Mouse (Mus musculus) liver, postnatal 0 days (tissue): ENCODE results near the gene Phlda1. TPM values are rescaled to one million over a fixed set of nuclear protein-coding genes. Genes with fewer than 3 reads are reported as not detected.
A peak's percentile ranks its signal among the peaks of the same experiment; 100 is the strongest.
"Not testable (repeated sequence)": the region's sequence is repeated elsewhere in the genome, so short reads cannot be mapped to it uniquely, and the experiment has no call there.

Source experiments
- ATAC-seq: fragments of 200-750 bp; cut with Nextera tagmentation; 2 replicates; pipeline ENCODE4 v1.8.0; 2017; ENCODE audit warnings: mild to moderate bottlenecking, moderate library complexity
- DNase-seq: peaks from one replicate; pipeline ENCODE4 v3.0.0-alpha.2; 2016
- H3K27ac ChIP-seq: fragments of 300-500 bp; sonication (generic); 2 replicates; pipeline ENCODE4 v1.5.1; 2014; ENCODE audit warnings: antibody characterized with exemption, moderate library complexity, mild to moderate bottlenecking, low read depth
- H3K27me3 ChIP-seq: fragments of 300-500 bp; sonication (generic); 2 replicates; pipeline ENCODE4 v1.6.1; 2014; ENCODE audit warnings: low read length, control low read depth, mixed read lengths; ENCODE audit not compliant: insufficient read depth
- H3K36me3 ChIP-seq: fragments of 300-500 bp; sonication (generic); replicated peaks from 2 replicates; pipeline ENCODE4 v1.6.1; 2014; ENCODE audit warnings: mild to moderate bottlenecking, control low read depth, low read length, moderate library complexity, mixed read lengths; ENCODE audit not compliant: insufficient read depth
- H3K4me1 ChIP-seq: fragments of 300-500 bp; sonication (generic); 2 replicates; pipeline ENCODE4 v1.6.1; 2014; ENCODE audit warnings: antibody characterized with exemption, mild to moderate bottlenecking, control low read depth; ENCODE audit not compliant: insufficient read depth
- H3K4me2 ChIP-seq: fragments of 300-500 bp; sonication (generic); 2 replicates; pipeline ENCODE4 v1.6.1; 2014; ENCODE audit warnings: low read depth, mild to moderate bottlenecking, low read length, moderate library complexity, mixed read lengths
- H3K4me3 ChIP-seq: fragments of 300-500 bp; sonication (generic); 2 replicates; pipeline ENCODE4 v1.5.1; 2014; ENCODE audit warnings: low read depth, low read length
- H3K9ac ChIP-seq: fragments of 300-500 bp; sonication (generic); replicated peaks from 2 replicates; pipeline ENCODE4 v1.6.1; 2014; ENCODE audit warnings: mild to moderate bottlenecking, moderate library complexity
- H3K9me3 ChIP-seq: fragments of 300-500 bp; sonication (generic); 2 replicates; pipeline ENCODE4 v1.6.1; 2016; ENCODE audit warnings: mild to moderate bottlenecking, control low read depth, low read length, mixed read lengths
- CTCF ChIP-seq: sonication (generic); IDR thresholded peaks from 2 replicates; pipeline ENCODE4 v1.5.1; 2016; ENCODE audit warnings: antibody characterized with exemption, low read depth
- EP300 ChIP-seq: IDR thresholded peaks from 2 replicates; pipeline ENCODE4 v1.6.1; 2016; ENCODE audit warnings: antibody characterized with exemption, low read depth, mild to moderate bottlenecking
- WGBS: fragments of 180-500 bp; shearing (Covaris S2); extraction: QIAGEN DNeasy Blood & Tissue Kit; methylation state at CpG from one replicate; pipeline ENCODE4 v1.1.7; 2014; ENCODE audit not compliant: insufficient replicate concordance; 5-methylcytosine and 5-hydroxymethylcytosine counted together
- polyA plus RNA-seq: library from polyadenylated mRNA; unstranded; fragments of >200 nt; fragmentation: Nextera tagmentation; extraction: Ambion mirVana; gene quantifications from 2 replicates; pipeline ENCODE4 v1.2.1, GENCODE M21; 2015

Gene Phlda1
- polyA plus RNA-seq, 1 experiment from 2014 or later, result 29.6 TPM

DNA sequence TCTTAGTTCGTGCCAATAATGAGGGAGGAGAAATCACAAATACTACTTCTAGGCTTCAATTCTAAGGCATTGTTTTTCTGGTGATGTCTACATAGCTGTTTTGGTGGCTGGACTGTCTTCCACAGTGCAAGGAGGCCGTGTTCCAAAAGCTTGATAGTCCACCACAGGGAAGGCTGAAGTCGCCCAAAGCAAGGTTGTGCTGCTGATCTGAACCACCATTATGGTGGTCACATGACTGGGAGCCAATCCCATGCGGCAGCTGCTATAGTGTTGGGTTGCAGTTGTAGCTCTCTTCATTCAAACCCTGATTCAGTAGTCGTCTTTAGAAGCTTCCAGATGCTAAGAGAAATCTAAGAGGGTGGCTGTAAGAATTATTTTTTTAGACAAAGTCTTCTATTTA, 26.5 kb upstream of the Phlda1 start:
- H3K36me3 ChIP-seq, result peaks cover 12% of the 10 kb centered on the region
- H3K4me3 ChIP-seq, result no peak overlapping the region
- no peaks in the 10 kb centered on the region for H3K27me3 ChIP-seq
- ATAC-seq (no peak), DNase-seq (no peak)
- no peak overlapping the region for H3K9ac ChIP-seq
- H3K27ac ChIP-seq, result no peak overlapping the region
- no peak for TF ChIP-seq CTCF
- no peak for TF ChIP-seq EP300
- H3K9me3 ChIP-seq, result no peaks in the 10 kb centered on the region
- 85% methylated on average over 5 of the region's 5 CpGs for WGBS
- H3K4me1 ChIP-seq, result peaks cover 23% of the 10 kb centered on the region
- H3K4me2 ChIP-seq, result no peak overlapping the region

DNA sequence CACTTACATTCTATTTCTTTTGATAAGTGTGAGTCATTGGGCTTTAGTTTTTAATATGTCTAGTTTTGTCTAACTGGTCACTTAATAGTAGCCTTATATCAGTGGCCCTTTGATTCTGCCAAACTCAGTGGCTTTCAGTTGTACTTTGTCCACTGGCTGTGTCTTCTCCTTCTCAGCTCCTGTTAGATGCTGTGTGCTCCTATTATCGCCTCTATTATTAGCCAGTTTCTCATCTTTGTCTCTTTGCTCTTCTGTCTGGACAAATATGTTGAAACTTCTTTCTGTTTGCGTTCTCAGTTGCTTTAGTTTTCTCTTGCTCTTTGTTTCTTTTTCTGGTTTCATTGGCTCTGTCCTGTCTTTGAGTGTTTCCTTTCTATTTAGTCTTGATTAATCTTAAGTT, 23.4 kb upstream of the Phlda1 start:
- H3K4me2 ChIP-seq, result no peak overlapping the region
- DNase-seq (no peak), ATAC-seq (peak; percentile 57)
- H3K9me3 ChIP-seq, result no peaks in the 10 kb centered on the region
- no peak overlapping the region for H3K9ac ChIP-seq
- H3K27me3 ChIP-seq, result no peaks in the 10 kb centered on the region
- peaks cover 12% of the 10 kb centered on the region for H3K4me1 ChIP-seq
- 68% methylated on average over 2 of the region's 2 CpGs for WGBS
- no peak for TF ChIP-seq CTCF
- no peak for TF ChIP-seq EP300
- H3K36me3 ChIP-seq, result peaks cover 37% of the 10 kb centered on the region
- H3K4me3 ChIP-seq, result no peak overlapping the region
- peak overlapping the region; percentile 30; the same call in 1 of the 2 replicates for H3K27ac ChIP-seq

DNA sequence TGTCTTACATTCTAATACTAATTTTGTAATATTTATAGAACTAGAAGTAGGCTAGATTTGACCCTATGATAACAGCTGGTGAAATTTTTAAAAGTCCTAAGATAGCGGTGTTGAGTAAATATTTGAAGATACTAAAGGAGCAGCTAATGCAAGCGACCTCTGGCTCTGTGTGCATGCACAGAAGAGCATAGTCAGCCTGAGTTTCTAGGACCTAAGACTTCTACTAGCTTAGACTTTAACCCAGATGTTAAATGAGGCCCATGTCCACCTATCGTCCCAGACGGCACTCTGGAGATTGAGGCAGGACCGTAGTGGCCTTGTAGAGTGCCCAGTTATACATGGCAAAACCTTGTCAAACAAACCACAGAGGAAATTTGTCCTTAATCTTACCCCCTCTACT, 22.0 kb upstream of the Phlda1 start:
- Histone ChIP-seq H3K9me3 (no peaks in the 10 kb centered on the region), H3K36me3 (peaks cover 47% of the 10 kb centered on the region), H3K27ac (no peak overlapping the region), H3K4me2 (no peak overlapping the region), H3K9ac (no peak overlapping the region), H3K27me3 (no peaks in the 10 kb centered on the region), H3K4me1 (peaks cover 10% of the 10 kb centered on the region), H3K4me3 (no peak overlapping the region)
- TF ChIP-seq CTCF (no peak), EP300 (no peak)
- WGBS, result 58% methylated on average over 5 of the region's 5 CpGs
- DNase-seq (no peak), ATAC-seq (peak; percentile 13; the same call in 1 of the 2 replicates)

DNA sequence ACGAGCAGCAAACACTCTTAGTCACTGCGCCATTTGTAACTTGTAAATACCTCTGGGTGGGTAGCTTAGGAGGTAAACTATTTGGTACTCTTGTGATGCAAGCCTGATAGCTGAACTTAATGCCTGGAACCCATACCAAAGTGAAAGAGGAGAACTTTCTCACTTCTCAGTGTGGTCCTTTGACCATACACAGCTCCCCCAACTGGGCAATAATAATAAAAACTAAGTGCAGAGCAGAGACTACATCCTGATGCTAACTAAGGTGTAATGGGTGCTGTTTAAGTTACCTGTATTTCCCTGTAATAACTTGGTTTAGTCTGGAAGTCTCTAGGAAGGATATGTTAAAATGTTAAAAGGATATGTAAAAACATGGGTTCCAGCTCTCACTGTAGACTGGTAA, 17.3 kb upstream of the Phlda1 start:
- Histone ChIP-seq H3K9ac (no peak overlapping the region), H3K4me3 (no peak overlapping the region), H3K9me3 (no peaks in the 10 kb centered on the region), H3K4me1 (peaks cover 6% of the 10 kb centered on the region; the same call in 1 of the 2 replicates), H3K27me3 (no peaks in the 10 kb centered on the region), H3K36me3 (peaks cover 70% of the 10 kb centered on the region), H3K27ac (no peak overlapping the region), H3K4me2 (no peak overlapping the region)
- DNase-seq (no peak), ATAC-seq (no peak)
- 86% methylated on average over 2 of the region's 2 CpGs for WGBS
- TF ChIP-seq EP300 (no peak), CTCF (peak; percentile 46)

DNA sequence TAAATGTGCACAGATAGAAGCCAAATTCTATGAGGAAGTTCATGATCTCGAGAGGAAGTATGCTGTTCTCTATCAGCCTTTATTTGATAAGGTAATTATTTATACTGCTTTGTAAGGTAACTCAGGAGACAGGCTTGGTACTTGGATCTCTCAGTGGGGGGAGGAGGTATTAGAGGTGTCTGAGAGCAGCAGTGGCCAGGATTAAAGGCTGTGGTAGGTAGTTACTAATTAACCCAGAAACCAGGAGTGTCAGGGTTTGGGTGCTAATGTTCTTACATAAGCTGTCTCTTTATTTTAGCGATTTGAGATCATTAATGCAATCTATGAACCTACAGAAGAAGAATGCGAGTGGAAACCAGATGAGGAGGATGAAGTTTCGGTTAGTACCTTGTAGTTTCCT, 16.0 kb upstream of the Phlda1 start:
- 68% methylated on average over 4 of the region's 4 CpGs for WGBS
- H3K27ac ChIP-seq, H3K9me3 ChIP-seq, DNase-seq, H3K4me2 ChIP-seq, H3K4me1 ChIP-seq, H3K4me3 ChIP-seq, H3K9ac ChIP-seq, H3K27me3 ChIP-seq: not testable (repeated sequence)
- ATAC-seq, result peak; percentile 67
- H3K36me3 ChIP-seq, result peaks cover 74% of the 10 kb centered on the region

DNA sequence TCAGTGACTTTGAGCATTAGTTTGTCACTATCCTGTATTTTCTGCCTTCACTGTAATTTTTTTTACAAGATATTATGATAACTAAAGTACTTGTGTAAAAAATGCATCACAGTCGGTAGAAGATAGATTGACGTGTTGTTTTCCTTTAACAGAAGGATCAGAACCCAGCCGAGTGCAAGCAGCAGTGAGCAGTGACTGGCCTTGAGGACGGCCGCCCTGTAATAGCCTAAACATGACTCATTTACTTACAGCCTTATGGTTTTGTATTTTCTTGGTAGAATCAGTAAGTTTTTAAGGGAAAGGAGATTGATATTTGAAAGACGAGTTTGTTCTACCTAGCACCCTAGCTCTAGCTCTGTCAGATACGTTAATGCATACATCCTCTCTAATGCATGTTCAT, 10.2 kb upstream of the Phlda1 start:
- Histone ChIP-seq H3K36me3 (peaks cover 55% of the 10 kb centered on the region), H3K27me3 (no peaks in the 10 kb centered on the region), H3K27ac (no peak overlapping the region), H3K4me1 (no peaks in the 10 kb centered on the region), H3K9ac (no peak overlapping the region), H3K4me3 (no peak overlapping the region), H3K4me2 (no peak overlapping the region), H3K9me3 (no peaks in the 10 kb centered on the region)
- ATAC-seq (no peak), DNase-seq (no peak)
- WGBS, result 87% methylated on average over 7 of the region's 7 CpGs
- TF ChIP-seq CTCF, result no peak
- TF ChIP-seq EP300, result no peak

DNA sequence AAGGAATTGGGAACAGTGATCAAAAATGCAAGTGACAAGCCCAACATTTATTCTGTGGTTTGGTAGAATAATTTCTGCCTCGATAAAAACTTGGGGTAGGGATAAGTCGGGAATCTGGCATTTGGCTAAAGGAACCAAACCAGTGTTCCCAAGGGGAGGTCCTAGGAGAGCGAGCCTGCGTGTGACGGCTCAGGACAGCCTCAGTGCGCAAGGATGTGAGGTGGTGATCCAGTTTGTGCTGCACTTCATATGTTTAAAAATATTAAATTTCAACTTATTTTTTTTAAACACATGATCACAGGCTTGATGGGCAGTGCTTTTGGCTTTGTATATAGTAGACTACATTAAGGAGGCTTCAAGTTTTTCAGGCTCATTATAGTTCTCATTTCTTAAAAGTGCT, 6.2 kb upstream of the Phlda1 start:
- Histone ChIP-seq H3K4me2 (no peak overlapping the region), H3K9me3 (no peaks in the 10 kb centered on the region), H3K36me3 (peaks cover 25% of the 10 kb centered on the region), H3K4me3 (no peak overlapping the region), H3K9ac (no peak overlapping the region), H3K27ac (no peak overlapping the region), H3K27me3 (no peaks in the 10 kb centered on the region), H3K4me1 (no peaks in the 10 kb centered on the region)
- no peak for ATAC-seq
- 81% methylated on average over 6 of the region's 6 CpGs for WGBS
- TF ChIP-seq CTCF, result no peak
- TF ChIP-seq EP300, result no peak
- DNase-seq, result no peak
